Mouse (Mus musculus) left cerebral cortex, postnatal 36 days (tissue): ENCODE results near the gene Srsf9. TPM values are rescaled to one million over a fixed set of nuclear protein-coding genes. Genes with fewer than 3 reads are reported as not detected.

ENCODE experiments used
- DNase-seq, 2 experiments: peaks; one replicate each; pipeline ENCODE4 v3.0.0; 2021 to 2022; ENCODE audit warnings: low spot score in 2 of 2, mixed read lengths in 1 of 2
- intact Hi-C: fragments of 180-260 bp; cut with DNase I; formaldehyde crosslinking; loops from one replicate; pipeline ENCODE4 v1.15.1; 2025
- total RNA-seq, 2 experiments: library from RNA; stranded (reverse); gene quantifications; 2 replicates each; pipeline ENCODE4 v1.2.3; 2021

The Srsf9 gene
- total RNA-seq, 2 experiments from 2014 or later = 62.5 to 70.6 TPM

GRCm38 (mm10) chr5:115317645-115318328 lies 9.2 kb upstream of the Srsf9 start:
- intact Hi-C loops = loop anchor here (2.0 kb wide), 1 partner anchor 17 kb away; the partner anchor contains the start of gene Dynll1
- DNase-seq = no peak

GRCm38 (mm10) chr5:115319004-115319940 lies 7.7 kb upstream of the Srsf9 start:
- intact Hi-C loops = loop anchor here (1.0 to 2.0 kb wide), 2 partner anchors 8 to 18 kb away; partner anchors contain the start of genes Dynll1 and Srsf9
- peak; percentile 88 for DNase-seq

- no peak for DNase-seq
- intact Hi-C loops = loop anchor here (2.0 kb wide), 2 partner anchors 14 to 26 kb away; partner anchors contain the start of genes Dynll1, Gatc and Triap1
Observed at GRCm38 (mm10) chr5:115326256-115326831, 633 bp upstream of the Srsf9 start.

- intact Hi-C loops = loop anchor here (1.0 to 2.0 kb wide), 3 partner anchors 9 to 27 kb away; partner anchors contain the start of genes Dynll1, Gatc and Triap1
- peak in 1 of 2 experiments; percentile 47 for DNase-seq
Observed at GRCm38 (mm10) chr5:115327610-115328548, 902 bp downstream of the Srsf9 start.

- intact Hi-C loops = no loop called here
- DNase-seq = no peak
Observed at GRCm38 (mm10) chr5:115330955-115331354, 4.0 kb downstream of the Srsf9 start.

GRCm38 (mm10) chr5:115333626-115334025 lies 6.6 kb downstream of the Srsf9 start:
- intact Hi-C loops = no loop called here
- no peak for DNase-seq

- no peak for DNase-seq
- intact Hi-C loops = loop anchor here (2.0 to 5.0 kb wide), 2 partner anchors 13 to 38 kb away; partner anchors contain the start of genes Dynll1 and Srsf9
Observed at GRCm38 (mm10) chr5:115340007-115340406, 13.0 kb downstream of the Srsf9 start.

- intact Hi-C loops = loop anchor here (2.0 to 5.0 kb wide), 2 partner anchors 14 to 38 kb away; partner anchors contain the start of genes Dynll1 and Srsf9
Observed at GRCm38 (mm10) chr5:115340577-115341313, 13.8 kb downstream of the Srsf9 start, which contains the start of the genes Gatc and Triap1. TSS of gene Gatc (minus strand) at chr5:115341178. TSS of gene Triap1 (plus strand) at chr5:115341225.

GRCm38 (mm10) chr5:115341314-115342165 lies 14.6 kb downstream of the Srsf9 start:
- no peak for DNase-seq
- intact Hi-C loops = loop anchor here (2.0 to 5.0 kb wide), 2 partner anchors 15 to 39 kb away; partner anchors contain the start of genes Dynll1 and Srsf9

More at GRCm38 (mm10) chr5:115340577-115341313, 13.8 kb downstream of the Srsf9 start, which contains the start of the genes Gatc and Triap1:
- DNase-seq = peak; percentile 91 to 92

- intact Hi-C loops = no loop called here
- peak; percentile 61 to 76 for DNase-seq
Observed at GRCm38 (mm10) chr5:115347564-115347963, 20.6 kb downstream of the Srsf9 start.

GRCm38 (mm10) chr5:115348546-115349224 lies 21.7 kb downstream of the Srsf9 start, which contains the start of gene Cox6a1:
TSS of gene Cox6a1 (minus strand) at chr5:115348981.
- intact Hi-C loops = no loop called here
- DNase-seq = peak; percentile 98 to 99

GRCm38 (mm10) chr5:115349225-115349555 lies 22.2 kb downstream of the Srsf9 start:
- no peak for DNase-seq
- intact Hi-C loops = no loop called here

- DNase-seq = no peak
- intact Hi-C loops = no loop called here
Observed at GRCm38 (mm10) chr5:115351348-115351747, 24.4 kb downstream of the Srsf9 start.

- intact Hi-C loops = no loop called here
- no peak for DNase-seq
Observed at GRCm38 (mm10) chr5:115355070-115355469, 28.1 kb downstream of the Srsf9 start.

GRCm38 (mm10) chr5:115358872-115359271 lies 31.9 kb downstream of the Srsf9 start:
- peak; percentile 75 to 79 for DNase-seq

GRCm38 (mm10) chr5:115359438-115359837 lies 32.5 kb downstream of the Srsf9 start:
- no peak for DNase-seq
- intact Hi-C loops = loop anchor here (1.0 kb wide), 1 partner anchor 82 kb away; no protein-coding TSS in a partner anchor

More at GRCm38 (mm10) chr5:115358872-115359271, 31.9 kb downstream of the Srsf9 start:
- intact Hi-C loops = loop anchor here (1.0 kb wide), 1 partner anchor 82 kb away; no protein-coding TSS in a partner anchor
